Mouse (Mus musculus) heart, postnatal 0 days (tissue): ENCODE results near the gene Slc38a2. TPM values are rescaled to one million over a fixed set of nuclear protein-coding genes. Genes with fewer than 3 reads are reported as not detected.
A peak's percentile ranks its signal among the peaks of the same experiment; 100 is the strongest.

Experiments used
- ATAC-seq: fragments of 200-750 bp; cut with Nextera tagmentation; 2 replicates; pipeline ENCODE4 v1.8.0; 2017; ENCODE audit warnings: low read depth, moderate number of reproducible peaks, moderate library complexity; ENCODE audit not compliant: insufficient read depth
- DNase-seq: peaks from one replicate; pipeline ENCODE4 v3.0.0-alpha.2; 2016; ENCODE audit warnings: low spot score
- H3K27ac ChIP-seq: fragments of 300-500 bp; sonication (generic); 2 replicates; pipeline ENCODE4 v1.5.1; 2014; ENCODE audit warnings: low read depth, mild to moderate bottlenecking
- H3K27me3 ChIP-seq: fragments of 300-500 bp; sonication (generic); 2 replicates; pipeline ENCODE4 v1.6.1; 2014; ENCODE audit warnings: low read length, mixed read lengths; ENCODE audit not compliant: control insufficient read depth, insufficient read depth
- H3K36me3 ChIP-seq: fragments of 300-500 bp; sonication (generic); replicated peaks from 2 replicates; pipeline ENCODE4 v1.6.1; 2014; ENCODE audit warnings: low read length, mixed read lengths; ENCODE audit not compliant: control insufficient read depth, insufficient read depth
- H3K4me1 ChIP-seq: fragments of 300-500 bp; sonication (generic); 2 replicates; pipeline ENCODE4 v1.6.1; 2014; ENCODE audit warnings: antibody characterized with exemption; ENCODE audit not compliant: control insufficient read depth, insufficient read depth
- H3K4me2 ChIP-seq: fragments of 300-500 bp; sonication (generic); 2 replicates; pipeline ENCODE4 v1.6.1; 2014; ENCODE audit warnings: low read depth, mild to moderate bottlenecking, low read length, moderate library complexity
- H3K4me3 ChIP-seq: fragments of 300-500 bp; sonication (generic); 2 replicates; pipeline ENCODE4 v1.5.1; 2014; ENCODE audit warnings: low read depth, low read length
- H3K9ac ChIP-seq: fragments of 300-500 bp; sonication (generic); replicated peaks from 2 replicates; pipeline ENCODE4 v1.6.1; 2014; ENCODE audit warnings: low read depth, low read length, mixed read lengths
- H3K9me3 ChIP-seq: fragments of 300-500 bp; sonication (generic); replicated peaks from 2 replicates; pipeline ENCODE4 v1.6.1; 2016; ENCODE audit warnings: low read length; ENCODE audit not compliant: control insufficient read depth
- CTCF ChIP-seq: IDR thresholded peaks from 2 replicates; pipeline ENCODE4 v1.5.1; 2016; ENCODE audit warnings: antibody characterized with exemption, control low read depth, low read depth
- EP300 ChIP-seq: IDR thresholded peaks from 2 replicates; pipeline ENCODE4 v1.6.1; 2016; ENCODE audit warnings: antibody characterized with exemption, low read depth
- whole genome bisulfite sequencing: fragments of 180-500 bp; shearing (Covaris S2); extraction: QIAGEN DNeasy Blood & Tissue Kit; methylation state at CpG from one replicate; pipeline ENCODE4 v1.1.7; 2014; 5-methylcytosine and 5-hydroxymethylcytosine counted together
- polyA plus RNA-seq: library from polyadenylated mRNA; unstranded; fragments of >200 nt; fragmentation: Nextera tagmentation; extraction: Ambion mirVana; gene quantifications from 2 replicates; pipeline ENCODE4 v1.2.1, GENCODE M21; 2015
- total RNA-seq: library from RNA; depleted of rRNA; stranded (reverse); fragments of >200 nt; gene quantifications from 2 replicates; pipeline ENCODE4 v1.2.3, GENCODE M21; 2014; ENCODE audit warnings: low replicate concordance

The Slc38a2 gene
- total and polyA plus RNA-seq, 2 experiments from 2014 or later: 144 to 225 TPM

GRCm38 (mm10) chr15:96744882-96745296 is 45.4 kb upstream of the Slc38a2 start:
- H3K27ac ChIP-seq: peak overlapping the region; percentile 91
- H3K27me3 ChIP-seq: no peaks in the 10 kb centered on the region
- H3K4me2 ChIP-seq: no peak overlapping the region; the same call in 1 of the 2 replicates
- TF ChIP-seq EP300 (no peak), CTCF (no peak)
- peaks cover 24% of the 10 kb centered on the region; the same call in 1 of the 2 replicates for H3K4me1 ChIP-seq
- no peak overlapping the region for H3K9ac ChIP-seq
- no peak for DNase-seq
- WGBS: 81% methylated on average over 5 of the region's 5 CpGs
- no peak for ATAC-seq
- no peaks in the 10 kb centered on the region for H3K9me3 ChIP-seq
- H3K36me3 ChIP-seq: no peaks in the 10 kb centered on the region
- no peak overlapping the region for H3K4me3 ChIP-seq

DNA sequence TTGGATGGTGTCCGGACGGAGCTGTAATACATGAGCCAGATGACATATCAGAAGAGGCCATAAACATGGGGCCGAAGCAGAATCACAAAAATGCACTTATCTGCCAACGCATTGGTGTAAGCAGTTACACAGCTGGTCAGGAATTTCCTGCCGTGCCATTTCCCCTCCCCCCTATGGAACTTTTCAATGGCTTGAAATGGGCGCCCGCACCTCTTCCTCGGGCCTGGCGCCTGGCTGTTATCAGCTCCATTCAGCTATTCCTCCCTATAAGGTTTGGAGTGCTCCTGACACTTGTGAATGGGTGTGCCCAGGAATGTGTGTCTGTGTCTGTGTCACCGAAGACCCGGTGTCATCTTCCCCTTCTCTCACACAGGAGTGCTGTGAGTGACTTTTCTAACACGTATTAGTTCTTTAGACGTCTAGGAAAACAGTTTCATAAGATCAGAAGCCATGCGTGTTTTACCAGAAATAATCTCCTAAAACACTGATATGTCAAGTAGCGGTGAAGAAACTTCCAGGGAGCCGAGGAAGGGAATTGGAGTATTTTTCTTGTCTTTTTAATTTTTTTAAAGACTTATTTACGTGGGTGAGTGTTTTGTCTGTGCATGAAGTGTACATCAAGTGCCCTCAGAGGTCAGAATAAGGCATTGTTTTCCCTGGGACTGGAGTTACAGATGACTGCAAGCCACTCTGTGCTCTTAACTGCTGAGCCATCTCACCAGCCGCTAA is 44.8 kb upstream of the Slc38a2 start:
- DNase-seq (peak; percentile 87), ATAC-seq (peak; percentile 76)
- H3K27ac ChIP-seq: peak overlapping the region; percentile 91
- H3K27me3 ChIP-seq: no peaks in the 10 kb centered on the region
- H3K9me3 ChIP-seq: no peaks in the 10 kb centered on the region
- H3K4me1 ChIP-seq: peaks cover 24% of the 10 kb centered on the region; the same call in 1 of the 2 replicates
- no peaks in the 10 kb centered on the region for H3K36me3 ChIP-seq
- 8% methylated on average over 18 of the region's 18 CpGs for whole genome bisulfite sequencing
- TF ChIP-seq EP300 (peak; percentile 93), CTCF (no peak)
- H3K4me2 ChIP-seq: peak overlapping the region; percentile 4
- H3K9ac ChIP-seq: 0 out of 2 replicates have a peak overlapping the region, but pooled peaks have one; percentile 22
- no peak overlapping the region for H3K4me3 ChIP-seq

GRCm38 (mm10) chr15:96743257-96743656 is 43.7 kb upstream of the Slc38a2 start:
- DNase-seq (no peak), ATAC-seq (no peak)
- Histone ChIP-seq H3K4me3 (no peak overlapping the region), H3K27me3 (no peaks in the 10 kb centered on the region), H3K4me2 (no peak overlapping the region), H3K4me1 (peaks cover 18% of the 10 kb centered on the region; the same call in 1 of the 2 replicates), H3K27ac (peak overlapping the region; percentile 91), H3K9me3 (no peaks in the 10 kb centered on the region), H3K9ac (no peak overlapping the region), H3K36me3 (no peaks in the 10 kb centered on the region)
- TF ChIP-seq CTCF (no peak), EP300 (no peak)
- 65% methylated on average over 6 of the region's 6 CpGs for WGBS

GRCm38 (mm10) chr15:96742591-96743241 is 43.2 kb upstream of the Slc38a2 start:
- H3K9ac ChIP-seq: no peak overlapping the region
- H3K9me3 ChIP-seq: no peaks in the 10 kb centered on the region
- H3K27ac ChIP-seq: peak overlapping the region; percentile 91
- H3K4me2 ChIP-seq: no peak overlapping the region
- DNase-seq (no peak), ATAC-seq (no peak)
- H3K4me3 ChIP-seq: no peak overlapping the region
- H3K4me1 ChIP-seq: peaks cover 18% of the 10 kb centered on the region; the same call in 1 of the 2 replicates
- TF ChIP-seq EP300 (no peak), CTCF (no peak)
- no peaks in the 10 kb centered on the region for H3K27me3 ChIP-seq
- H3K36me3 ChIP-seq: no peaks in the 10 kb centered on the region
- WGBS: 89% methylated on average over 16 of the region's 16 CpGs

GRCm38 (mm10) chr15:96740865-96741561 is 41.5 kb upstream of the Slc38a2 start:
- Histone ChIP-seq H3K4me3 (no peak overlapping the region), H3K36me3 (no peaks in the 10 kb centered on the region), H3K4me2 (no peak overlapping the region), H3K4me1 (peaks cover 18% of the 10 kb centered on the region; the same call in 1 of the 2 replicates), H3K9ac (no peak overlapping the region), H3K9me3 (no peaks in the 10 kb centered on the region), H3K27ac (no peak overlapping the region), H3K27me3 (no peaks in the 10 kb centered on the region)
- ATAC-seq: no peak
- DNase-seq: no peak
- 83% methylated on average over 7 of the region's 7 CpGs for WGBS
- TF ChIP-seq CTCF (no peak), EP300 (no peak)
